Mouse (Mus musculus): ENCODE data around the gene Gdpgp1. TPM values are rescaled to one million over a fixed set of nuclear protein-coding genes. Genes with fewer than 3 reads are reported as not detected.

The Gdpgp1 gene
- polyA plus RNA-seq, 3 experiments from 2014 or later = 5.7 to 10.3 (median 6.7) TPM

- no peak for ATAC-seq
Observed at GRCm38 (mm10) chr7:80227065-80227464, 5.6 kb upstream of the Gdpgp1 start.

- ATAC-seq = no peak
Observed at GRCm38 (mm10) chr7:80230196-80230595, 2.5 kb upstream of the Gdpgp1 start.

GRCm38 (mm10) chr7:80231971-80232488 lies 635 bp upstream of the Gdpgp1 start:
- no peak for ATAC-seq

GRCm38 (mm10) chr7:80233799-80234198 lies 1.1 kb downstream of the Gdpgp1 start:
- no peak for ATAC-seq

GRCm38 (mm10) chr7:80238542-80238941 lies 5.9 kb downstream of the Gdpgp1 start:
- ATAC-seq = no peak

- no peak for ATAC-seq
Observed at GRCm38 (mm10) chr7:80241661-80242060, 9.0 kb downstream of the Gdpgp1 start.

GRCm38 (mm10) chr7:80244851-80245250 lies 12.2 kb downstream of the Gdpgp1 start:
- no peak for ATAC-seq

GRCm38 (mm10) chr7:80246148-80246721 lies 13.6 kb downstream of the Gdpgp1 start, which contains the start of gene Ttll13:
TSS of gene Ttll13 (plus strand) at chr7:80246376.
- peak; percentile 99 for ATAC-seq

GRCm38 (mm10) chr7:80246859-80247258 lies 14.2 kb downstream of the Gdpgp1 start:
- ATAC-seq = no peak

GRCm38 (mm10) chr7:80252437-80252836 lies 19.8 kb downstream of the Gdpgp1 start:
- ATAC-seq = no peak

- ATAC-seq = no peak
Observed at GRCm38 (mm10) chr7:80252886-80253285, 20.2 kb downstream of the Gdpgp1 start.

GRCm38 (mm10) chr7:80255981-80256380 lies 23.3 kb downstream of the Gdpgp1 start:
- no peak for ATAC-seq

- ATAC-seq = no peak
Observed at GRCm38 (mm10) chr7:80257706-80258105, 25.0 kb downstream of the Gdpgp1 start.

GRCm38 (mm10) chr7:80260625-80261371 lies 28.1 kb downstream of the Gdpgp1 start, which contains the start of gene Ngrn:
TSS of gene Ngrn (plus strand) at chr7:80261215.
- ATAC-seq = peak; percentile 96

GRCm38 (mm10) chr7:80261372-80261990 lies 28.8 kb downstream of the Gdpgp1 start:
- ATAC-seq = peak; percentile 53

GRCm38 (mm10) chr7:80264606-80265005 lies 31.9 kb downstream of the Gdpgp1 start:
- no peak for ATAC-seq

- no peak for ATAC-seq
Observed at GRCm38 (mm10) chr7:80267764-80268163, 35.1 kb downstream of the Gdpgp1 start.

GRCm38 (mm10) chr7:80268897-80269750 lies 36.5 kb downstream of the Gdpgp1 start, which contains the start of gene Vps33b:
TSS of gene Vps33b (plus strand) at chr7:80269649.
- ATAC-seq = peak; percentile 98

- ATAC-seq = no peak
Observed at GRCm38 (mm10) chr7:80269751-80270255, 37.1 kb downstream of the Gdpgp1 start.

- no peak for ATAC-seq
Observed at GRCm38 (mm10) chr7:80273456-80273855, 40.8 kb downstream of the Gdpgp1 start.

GRCm38 (mm10) chr7:80276374-80276773 lies 43.7 kb downstream of the Gdpgp1 start:
- no peak for ATAC-seq

GRCm38 (mm10) chr7:80280032-80280431 lies 47.4 kb downstream of the Gdpgp1 start:
- ATAC-seq = no peak
